Mouse (Mus musculus) spleen, adult 2 months (tissue): ENCODE results near the gene Tgif1.

Source experiments
- CTCF ChIP-seq: fragments of 200-500 bp; IDR thresholded peaks from 2 replicates; pipeline ENCODE4 v1.5.1; 2011; ENCODE audit warnings: mild to moderate bottlenecking, inconsistent platforms; ENCODE audit not compliant: insufficient read depth, insufficient read length, insufficient replicate concordance; ENCODE audit errors: extremely low read depth
- POLR2A ChIP-seq: fragments of 200-500 bp; IDR thresholded peaks from 2 replicates; pipeline ENCODE4 v1.6.1; 2011; ENCODE audit warnings: low read depth, low read length, inconsistent platforms

GRCm38 (mm10) chr17:70872094-70872929, 19.0 kb upstream of the Tgif1 start:
- TF ChIP-seq POLR2A: no peak
- no peak for TF ChIP-seq CTCF
